Mouse (Mus musculus): ENCODE data around the gene Tor2a. TPM values are rescaled to one million over a fixed set of nuclear protein-coding genes. Genes with fewer than 3 reads are reported as not detected.
A peak's percentile ranks its signal among the peaks of the same experiment; 100 is the strongest.

Gene Tor2a
- total and polyA plus RNA-seq, 3 experiments, result 9.0 to 28.2 (median 14.0) TPM

GRCm38 (mm10) chr2:32779714-32780113 is 22.7 kb downstream of the Tor2a start:
- 0 out of 2 replicates have a peak, but pooled peaks cover 15% of the 10 kb centered on the region for H3K27me3 ChIP-seq (ENCODE audit: insufficient read depth, low read length)
- ATAC-seq (ENCODE audit: extremely low read depth, insufficient number of reproducible peaks, low FRiP score, poor library complexity, severe bottlenecking), result no peak
- peaks cover 28% of the 10 kb centered on the region for H3K36me3 ChIP-seq (replicated peaks)
- H3K4me1 ChIP-seq (ENCODE audit: insufficient read depth, low read depth, low read length), result peaks cover 23% of the 10 kb centered on the region
- TF ChIP-seq GATA2 (IDR thresholded peaks at IDR 0.05; ENCODE audit: borderline replicate concordance, low read depth, low read length) (no peak), GATA1 (IDR thresholded peaks at IDR 0.05; ENCODE audit: borderline replicate concordance, low read length) (no peak), CTCF (IDR thresholded peaks at IDR 0.05; ENCODE audit: low read depth, low read length) (no peak), TAL1 (conservative IDR thresholded peaks at IDR 0.05; ENCODE audit: low read depth, low read length) (no peak)
- no peaks in the 10 kb centered on the region for H3K9me3 ChIP-seq (replicated peaks)
- DNase-seq (ENCODE audit: low spot score), result no peak
- no peak overlapping the region for H3K4me3 ChIP-seq (ENCODE audit: low read depth, low read length)

- no peaks in the 10 kb centered on the region for H3K9me3 ChIP-seq (replicated peaks)
- H3K36me3 ChIP-seq (replicated peaks), result peaks cover 23% of the 10 kb centered on the region
- DNase-seq (ENCODE audit: low spot score), result no peak
- TF ChIP-seq CTCF (IDR thresholded peaks at IDR 0.05; ENCODE audit: low read depth, low read length), result no peak
- no peak for TF ChIP-seq GATA1 (IDR thresholded peaks at IDR 0.05; ENCODE audit: borderline replicate concordance, low read length)
- no peak overlapping the region for H3K4me3 ChIP-seq (ENCODE audit: low read depth, low read length)
- no peak for ATAC-seq (ENCODE audit: extremely low read depth, insufficient number of reproducible peaks, low FRiP score, poor library complexity, severe bottlenecking)
- peaks cover 4% of the 10 kb centered on the region for H3K4me1 ChIP-seq (ENCODE audit: insufficient read depth, low read depth, low read length)
- peaks cover 22% of the 10 kb centered on the region for H3K27me3 ChIP-seq (ENCODE audit: insufficient read depth, low read length)
Measured at GRCm38 (mm10) chr2:32781710-32782109, 24.7 kb downstream of the Tor2a start.

- no peak for ATAC-seq (ENCODE audit: extremely low read depth, insufficient number of reproducible peaks, low FRiP score, poor library complexity, severe bottlenecking)
- Histone ChIP-seq H3K9me3 (replicated peaks) (no peaks in the 10 kb centered on the region), H3K27me3 (ENCODE audit: insufficient read depth, low read length) (peaks cover 22% of the 10 kb centered on the region), H3K4me3 (ENCODE audit: low read depth, low read length) (no peak within 1 kb of the TSS), H3K36me3 (replicated peaks) (peaks cover 2% of the 10 kb centered on the region), H3K4me1 (ENCODE audit: insufficient read depth, low read depth, low read length) (no peaks in the 10 kb centered on the region)
- DNase-seq (ENCODE audit: low spot score), result no peak
- TF ChIP-seq TAL1 (conservative IDR thresholded peaks at IDR 0.05; ENCODE audit: low read depth, low read length), result no peak
- TF ChIP-seq GATA2 (IDR thresholded peaks at IDR 0.05; ENCODE audit: borderline replicate concordance, low read depth, low read length), result no peak
- TF ChIP-seq POLR2AphosphoS5 (IDR thresholded peaks at IDR 0.05; ENCODE audit: insufficient replicate concordance, low read depth, low read length), result no peak
- TF ChIP-seq CTCF (IDR thresholded peaks at IDR 0.05; ENCODE audit: low read depth, low read length), result no peak
- no peak for TF ChIP-seq GATA1 (IDR thresholded peaks at IDR 0.05; ENCODE audit: borderline replicate concordance, low read length)
Measured at GRCm38 (mm10) chr2:32784048-32784681, 27.1 kb downstream of the Tor2a start, which contains the start of gene Cfap157. Gene Cfap157 (minus strand): TSS chr2:32784428.

- Histone ChIP-seq H3K4me3 (ENCODE audit: low read depth, low read length) (no peak overlapping the region), H3K27me3 (ENCODE audit: insufficient read depth, low read length) (peaks cover 17% of the 10 kb centered on the region), H3K9me3 (replicated peaks) (no peaks in the 10 kb centered on the region), H3K36me3 (replicated peaks) (peaks cover 4% of the 10 kb centered on the region), H3K4me1 (ENCODE audit: insufficient read depth, low read depth, low read length) (no peaks in the 10 kb centered on the region)
- DNase-seq (ENCODE audit: low spot score) (no peak), ATAC-seq (ENCODE audit: extremely low read depth, insufficient number of reproducible peaks, low FRiP score, poor library complexity, severe bottlenecking) (no peak)
- 0 out of 2 replicates have a peak, but pooled peaks have one; percentile 3 for TF ChIP-seq CTCF (IDR thresholded peaks at IDR 0.05; ENCODE audit: low read depth, low read length)
- no peak for TF ChIP-seq GATA1 (IDR thresholded peaks at IDR 0.05; ENCODE audit: borderline replicate concordance, low read length)
Measured at GRCm38 (mm10) chr2:32787176-32787575, 30.1 kb downstream of the Tor2a start.

GRCm38 (mm10) chr2:32788581-32788980 is 31.5 kb downstream of the Tor2a start:
- DNase-seq (ENCODE audit: low spot score) (no peak), ATAC-seq (ENCODE audit: extremely low read depth, insufficient number of reproducible peaks, low FRiP score, poor library complexity, severe bottlenecking) (no peak)
- Histone ChIP-seq H3K9me3 (replicated peaks) (no peaks in the 10 kb centered on the region), H3K4me1 (ENCODE audit: insufficient read depth, low read depth, low read length) (no peaks in the 10 kb centered on the region), H3K36me3 (replicated peaks) (peaks cover 6% of the 10 kb centered on the region), H3K27me3 (ENCODE audit: insufficient read depth, low read length) (peaks cover 9% of the 10 kb centered on the region), H3K4me3 (ENCODE audit: low read depth, low read length) (no peak overlapping the region)
- TF ChIP-seq GATA2 (IDR thresholded peaks at IDR 0.05; ENCODE audit: borderline replicate concordance, low read depth, low read length), result no peak
- no peak for TF ChIP-seq GATA1 (IDR thresholded peaks at IDR 0.05; ENCODE audit: borderline replicate concordance, low read length)
- TF ChIP-seq TAL1 (conservative IDR thresholded peaks at IDR 0.05; ENCODE audit: low read depth, low read length), result no peak
- TF ChIP-seq POLR2AphosphoS5 (IDR thresholded peaks at IDR 0.05; ENCODE audit: insufficient replicate concordance, low read depth, low read length), result no peak
- no peak for TF ChIP-seq CTCF (IDR thresholded peaks at IDR 0.05; ENCODE audit: low read depth, low read length)

GRCm38 (mm10) chr2:32791297-32791696 is 34.3 kb downstream of the Tor2a start:
- TF ChIP-seq GATA2 (IDR thresholded peaks at IDR 0.05; ENCODE audit: borderline replicate concordance, low read depth, low read length), result no peak
- no peak for TF ChIP-seq GATA1 (IDR thresholded peaks at IDR 0.05; ENCODE audit: borderline replicate concordance, low read length)
- no peak for TF ChIP-seq CTCF (IDR thresholded peaks at IDR 0.05; ENCODE audit: low read depth, low read length)
- no peak for TF ChIP-seq POLR2AphosphoS5 (IDR thresholded peaks at IDR 0.05; ENCODE audit: insufficient replicate concordance, low read depth, low read length)
- TF ChIP-seq TAL1 (conservative IDR thresholded peaks at IDR 0.05; ENCODE audit: low read depth, low read length), result no peak
- ATAC-seq (ENCODE audit: extremely low read depth, insufficient number of reproducible peaks, low FRiP score, poor library complexity, severe bottlenecking) (no peak), DNase-seq (ENCODE audit: low spot score) (no peak)
- H3K36me3 ChIP-seq (replicated peaks), result peaks cover 29% of the 10 kb centered on the region
- no peaks in the 10 kb centered on the region for H3K9me3 ChIP-seq (replicated peaks)
- H3K27me3 ChIP-seq (ENCODE audit: insufficient read depth, low read length), result no peaks in the 10 kb centered on the region
- H3K4me1 ChIP-seq (ENCODE audit: insufficient read depth, low read depth, low read length), result no peaks in the 10 kb centered on the region
- H3K4me3 ChIP-seq (ENCODE audit: low read depth, low read length), result no peak overlapping the region

Measured in G1E (cell line).